Mouse (Mus musculus) cerebellum, adult 18-20 months (tissue): ENCODE measurements around the gene Coro1b.
A peak's percentile ranks its signal among the peaks of the same experiment; 100 is the strongest.

ENCODE experiments used
- DNase-seq, 2 experiments: peaks; one replicate each; pipeline ENCODE4 v3.0.0; 2021

The Coro1b gene

DNA sequence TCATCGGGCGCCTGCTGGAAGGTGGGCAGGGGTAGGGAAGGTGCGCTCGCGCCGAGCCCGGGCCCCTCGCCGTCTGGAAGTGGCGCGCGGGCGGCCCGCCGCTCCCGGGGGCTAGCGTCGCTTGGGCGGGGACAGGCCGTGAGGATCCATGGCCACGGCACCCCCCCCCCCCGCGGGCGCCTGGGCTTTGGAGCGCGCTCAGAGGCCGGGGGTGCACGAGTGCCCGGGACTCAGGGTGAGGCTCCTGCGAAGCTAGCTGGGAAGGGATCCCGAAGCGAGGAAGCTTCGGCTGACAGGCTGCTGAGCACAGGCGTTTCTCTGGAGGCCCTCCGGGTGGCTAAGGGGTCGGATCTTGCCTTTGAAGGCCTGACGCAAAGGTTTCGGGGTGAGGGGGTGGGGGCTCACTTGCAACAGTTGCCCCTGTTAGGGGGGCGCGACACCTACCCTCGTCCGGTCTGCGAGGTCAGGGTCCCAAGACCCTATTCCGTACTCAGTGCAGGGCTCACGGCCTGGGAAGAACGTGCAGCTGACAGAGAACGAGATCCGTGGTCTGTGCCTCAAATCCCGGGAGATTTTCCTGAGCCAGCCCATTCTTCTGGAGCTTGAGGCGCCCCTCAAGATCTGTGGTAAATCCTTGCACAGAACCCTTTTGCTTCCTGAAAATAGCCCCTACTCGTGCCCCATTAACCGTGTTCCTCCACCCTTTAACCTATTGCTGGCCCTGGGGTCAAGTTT lies 44.0 kb downstream of the Coro1b start:
- DNase-seq = no peak

DNA sequence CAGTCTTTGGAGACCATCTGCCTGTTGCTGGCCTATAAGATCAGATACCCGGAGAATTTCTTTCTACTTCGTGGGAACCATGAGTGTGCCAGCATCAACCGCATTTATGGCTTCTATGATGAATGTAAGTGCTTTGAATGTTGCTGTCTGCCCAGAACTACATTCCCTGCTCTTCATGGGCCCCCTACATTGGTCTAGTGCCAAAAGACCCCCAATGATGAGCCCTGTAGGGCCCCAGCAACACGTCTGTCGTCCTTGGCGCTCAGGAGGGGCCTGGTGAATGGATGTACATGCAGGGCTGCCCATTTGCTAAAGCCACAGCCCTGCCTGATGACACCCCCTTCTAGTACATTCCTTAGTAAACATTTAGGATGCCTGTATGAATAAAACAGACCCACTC lies 44.7 kb downstream of the Coro1b start:
- no peak for DNase-seq

DNA sequence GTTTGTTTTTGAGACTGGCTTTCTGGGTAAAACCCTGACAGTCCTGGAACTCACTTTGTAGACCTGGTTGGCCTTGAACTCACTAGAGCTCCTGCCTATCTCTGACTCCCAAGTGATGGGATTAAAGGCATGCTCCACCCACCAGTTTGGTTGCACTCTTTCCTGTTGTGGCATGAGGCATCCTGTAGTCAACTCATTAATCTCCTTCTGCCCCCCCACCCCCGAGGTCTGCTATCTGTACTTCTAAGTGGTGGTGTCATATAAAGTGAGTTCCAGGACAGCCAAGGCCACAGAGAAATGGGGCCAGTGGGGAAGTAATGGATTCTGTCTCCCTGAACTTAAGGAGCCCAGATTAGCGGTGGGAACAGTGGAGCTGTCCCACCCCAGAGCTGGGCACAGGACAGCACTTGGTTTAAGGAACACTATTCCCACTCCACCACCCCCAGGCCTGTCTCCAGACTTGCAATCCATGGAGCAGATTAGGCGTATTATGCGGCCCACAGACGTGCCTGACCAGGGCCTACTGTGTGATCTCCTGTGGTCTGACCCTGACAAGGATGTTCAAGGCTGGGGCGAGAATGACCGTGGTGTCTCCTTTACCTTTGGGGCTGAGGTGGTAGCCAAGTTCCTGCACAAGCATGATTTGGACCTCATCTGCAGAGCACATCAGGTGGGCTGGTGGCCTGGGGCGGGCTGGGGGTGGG lies 45.8 kb downstream of the Coro1b start:
- DNase-seq = no peak

DNA sequence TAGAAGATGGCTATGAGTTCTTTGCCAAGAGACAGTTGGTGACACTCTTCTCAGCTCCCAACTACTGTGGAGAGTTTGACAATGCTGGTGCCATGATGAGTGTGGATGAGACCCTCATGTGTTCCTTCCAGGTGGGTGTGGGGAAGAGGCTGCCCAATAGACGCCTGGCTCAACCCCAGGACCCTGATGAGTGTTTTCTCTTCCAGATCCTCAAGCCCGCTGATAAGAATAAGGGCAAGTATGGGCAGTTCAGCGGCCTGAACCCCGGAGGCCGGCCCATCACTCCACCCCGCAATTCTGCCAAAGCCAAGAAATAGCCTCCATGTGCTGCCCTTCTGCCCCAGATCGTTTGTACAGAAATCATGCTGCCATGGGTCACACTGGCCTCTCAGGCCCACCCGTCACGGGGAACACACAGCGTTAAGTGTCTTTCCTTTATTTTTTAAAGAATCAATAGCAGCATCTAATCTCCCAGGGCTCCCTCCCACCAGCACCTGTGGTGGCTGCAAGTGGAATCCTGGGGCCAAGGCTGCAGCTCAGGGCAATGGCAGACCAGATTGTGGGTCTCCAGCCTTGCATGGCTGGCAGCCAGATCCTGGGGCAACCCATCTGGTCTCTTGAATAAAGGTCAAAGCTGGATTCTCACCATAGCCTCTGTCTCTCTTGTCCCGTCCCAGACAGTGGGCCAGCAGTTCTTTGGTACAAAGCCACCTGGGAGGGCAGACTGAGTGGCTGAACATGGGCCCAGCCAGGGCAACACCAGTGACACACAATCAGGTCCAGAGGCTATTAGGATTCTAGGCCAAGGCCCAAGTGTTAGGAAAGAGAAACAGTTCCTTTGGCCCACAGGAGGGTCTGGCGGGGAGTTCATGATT lies 46.6 kb downstream of the Coro1b start:
- peak; percentile 83 to 85 for DNase-seq

DNA sequence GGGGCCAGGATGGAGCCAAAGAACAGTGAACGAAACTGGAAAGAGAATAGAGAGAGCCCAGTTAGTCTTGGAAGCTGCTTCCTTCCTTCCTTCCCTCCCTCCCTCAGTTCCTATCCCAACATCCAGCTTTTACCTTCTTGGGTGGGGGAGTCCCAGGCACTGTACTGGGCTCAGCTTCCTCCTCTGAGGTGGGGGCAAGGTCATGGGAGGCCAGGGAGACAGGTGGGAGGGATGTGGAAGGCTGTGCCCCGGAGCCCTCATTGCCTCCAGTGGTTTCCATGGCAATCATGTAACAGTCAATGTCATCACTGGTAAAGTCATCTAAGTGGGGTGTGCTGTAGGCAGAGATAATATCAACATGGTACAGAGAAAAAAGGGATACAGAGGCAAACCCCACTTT lies 47.6 kb downstream of the Coro1b start:
- DNase-seq = no peak

DNA sequence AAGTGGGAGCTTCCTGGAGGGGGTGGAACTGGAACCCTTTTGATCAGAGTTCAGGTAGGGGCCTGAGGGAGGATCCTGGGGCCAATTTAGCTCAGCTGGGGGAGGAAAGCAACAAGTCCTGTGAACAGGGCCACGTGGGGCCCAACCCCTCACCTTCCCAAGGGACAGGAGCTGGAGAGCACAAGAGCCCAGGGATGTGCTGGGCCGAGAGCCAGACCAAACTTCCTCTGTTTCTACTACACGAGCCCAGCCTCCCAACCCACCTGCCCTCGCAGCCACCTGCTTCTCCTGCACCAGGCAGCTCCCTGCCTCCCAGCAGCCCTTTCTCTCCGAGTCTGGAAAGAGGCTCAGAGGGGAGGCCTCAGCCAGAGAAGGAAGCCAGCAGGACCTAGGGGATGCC lies 48.1 kb downstream of the Coro1b start:
- DNase-seq = no peak

DNA sequence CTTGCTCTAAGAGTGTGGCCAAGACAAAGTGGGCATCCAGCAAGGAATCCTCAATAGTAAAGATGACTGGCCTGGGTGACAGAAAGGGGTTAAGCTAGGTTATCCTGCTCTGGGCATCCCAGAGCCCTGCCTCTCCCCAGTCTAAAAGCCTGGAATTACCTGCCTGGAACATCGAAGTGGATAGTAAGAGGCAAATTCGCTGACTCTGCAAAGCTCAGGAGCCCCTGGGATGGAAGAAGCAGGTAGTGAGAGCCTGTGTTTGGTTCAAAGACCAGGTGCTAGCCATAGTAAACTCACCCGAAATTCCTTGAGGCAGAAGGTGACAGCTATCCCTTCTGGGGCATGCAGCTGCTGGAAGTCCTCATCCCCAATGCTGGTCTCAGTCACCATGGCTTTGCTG lies 48.8 kb downstream of the Coro1b start:
- DNase-seq = no peak

DNA sequence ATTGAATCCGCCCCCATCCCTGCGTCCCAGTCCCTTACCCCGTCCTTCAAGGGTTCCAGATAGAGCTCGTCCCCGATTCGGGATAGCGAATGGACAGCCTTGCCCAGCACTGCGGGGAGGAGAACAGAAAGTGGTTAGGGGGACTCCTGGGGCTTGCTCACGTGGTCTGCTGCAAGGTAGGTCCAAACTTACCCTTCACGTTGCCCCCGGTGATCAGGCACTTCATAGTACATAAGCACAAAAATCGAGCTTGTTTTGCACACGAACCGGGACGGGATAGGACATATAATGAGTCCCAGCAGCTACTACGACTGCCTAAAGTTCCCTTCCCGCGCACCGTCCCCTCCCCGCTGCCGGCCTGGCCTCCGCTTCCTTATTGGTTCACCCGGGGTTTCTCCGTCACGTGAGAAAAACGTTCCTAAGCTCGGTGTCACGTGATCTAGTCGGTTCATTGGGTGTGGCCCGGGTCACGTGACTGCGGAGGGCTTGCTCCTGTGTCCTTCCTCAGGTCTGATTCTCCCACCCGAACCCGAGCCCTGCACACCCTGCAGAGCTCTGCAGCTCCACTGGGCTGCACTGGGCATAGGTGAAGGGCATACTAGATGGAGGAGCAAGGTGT lies 53.0 kb downstream of the Coro1b start, which contains the start of gene Rad9a:
Gene Rad9a (minus strand): TSS at position 372 of the 619 bp plus-strand sequence.
- peak; percentile 95 to 98 for DNase-seq

DNA sequence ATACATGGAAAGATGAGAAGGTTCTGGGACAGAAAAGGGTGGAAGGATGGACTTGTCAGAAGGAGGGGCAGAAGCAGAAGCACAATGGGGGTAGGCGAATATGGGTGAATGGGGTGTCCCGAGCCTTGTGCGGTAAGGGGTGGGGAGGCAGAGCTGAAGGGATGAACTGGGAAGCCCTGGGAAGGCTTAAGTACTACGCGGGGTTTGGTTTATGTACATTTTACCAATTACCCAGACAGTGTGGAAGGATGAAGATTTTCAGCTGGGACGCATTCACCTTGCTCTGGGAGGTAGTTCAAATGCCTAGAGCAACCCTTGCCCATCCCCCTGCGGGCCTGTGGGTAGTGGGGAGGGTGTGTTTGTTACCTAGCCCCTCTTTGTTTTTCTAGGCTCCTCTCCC lies 53.7 kb downstream of the Coro1b start:
- no peak for DNase-seq

DNA sequence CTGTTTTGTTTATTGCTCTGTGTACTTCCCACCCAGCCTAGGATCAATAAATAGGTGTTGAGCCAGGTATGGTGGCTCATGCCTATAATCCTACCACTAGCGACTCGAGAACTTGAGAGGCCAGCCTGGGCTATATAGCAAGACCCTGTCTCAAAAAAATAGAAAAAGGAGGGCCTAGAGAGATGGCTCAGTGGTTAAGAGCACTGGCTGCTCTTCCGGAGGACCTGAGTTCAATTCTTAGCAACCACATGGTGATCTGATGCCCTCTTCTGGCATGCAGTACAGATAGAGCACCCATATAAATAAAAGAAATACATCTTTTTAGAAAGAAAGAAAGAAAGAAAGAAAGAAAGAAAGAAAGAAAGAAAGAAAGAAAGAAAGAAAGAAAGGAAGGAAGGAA lies 54.7 kb downstream of the Coro1b start:
- no peak for DNase-seq
